Mouse (Mus musculus) megakaryocyte, embryonic 14.5 days (primary cell): ENCODE results near the gene Gm12695. TPM values are rescaled to one million over a fixed set of nuclear protein-coding genes. Genes with fewer than 3 reads are reported as not detected.

ENCODE experiments used
- H3K27me3 ChIP-seq: replicated peaks from 2 replicates; pipeline ENCODE3; 2012; ENCODE audit warnings: inconsistent platforms
- H3K36me3 ChIP-seq: replicated peaks from 2 replicates; pipeline ENCODE3; 2012; ENCODE audit warnings: low read length, inconsistent platforms, mixed read lengths
- H3K4me1 ChIP-seq: 2 replicates; pipeline ENCODE4 v1.6.1; 2012; ENCODE audit warnings: inconsistent platforms
- H3K4me3 ChIP-seq: replicated peaks from 2 replicates; pipeline ENCODE3; 2012; ENCODE audit warnings: moderate library complexity, mild to moderate bottlenecking, inconsistent platforms
- H3K9me3 ChIP-seq: 2 replicates; pipeline ENCODE4 v1.6.1; 2012; ENCODE audit warnings: inconsistent platforms
- FLI1 ChIP-seq: IDR thresholded peaks from 2 replicates; pipeline ENCODE4 v1.6.1; 2012; ENCODE audit warnings: low read length, inconsistent platforms, mixed read lengths
- GATA1 ChIP-seq: IDR thresholded peaks from 3 replicates; pipeline ENCODE4 v1.6.1; 2012; ENCODE audit warnings: mixed read lengths, low read length, inconsistent platforms, borderline replicate concordance
- polyA plus RNA-seq: library from polyadenylated mRNA; stranded (reverse); fragments of >175 nt; gene quantifications from 2 replicates; pipeline ENCODE4 v1.2.3, GENCODE M21; 2012; ENCODE audit warnings: low replicate concordance; ENCODE audit not compliant: insufficient read depth

Gene Gm12695
- polyA plus RNA-seq = not detected in 2 replicates

DNA sequence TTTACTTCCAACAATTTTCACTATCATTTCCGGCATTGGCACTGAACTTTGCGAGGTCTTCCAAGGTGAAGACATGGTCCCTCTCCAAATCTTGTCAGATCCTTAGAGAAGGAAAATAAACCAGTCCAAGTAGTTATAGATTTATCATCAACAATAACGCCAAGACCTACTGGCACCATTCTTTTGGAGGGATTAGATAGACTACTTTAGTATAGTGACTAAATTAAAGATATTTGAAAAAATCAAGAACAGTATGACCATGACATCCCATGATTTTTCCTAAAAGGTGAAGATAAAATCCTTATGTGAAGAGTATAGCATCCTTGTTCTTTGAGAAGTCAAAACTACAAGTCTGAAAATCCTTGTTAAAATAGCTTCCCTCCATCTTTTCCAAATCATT, at the start of gene Gm12695:
Gene Gm12695, minus strand, starts transcription at position 101 of the 400 bp plus-strand sequence.
- Histone ChIP-seq H3K27me3 (no peaks in the 10 kb centered on the region), H3K36me3 (no peaks in the 10 kb centered on the region), H3K4me3 (no peak within 1 kb of the TSS), H3K9me3 (no peaks in the 10 kb centered on the region; the same call in 1 of the 2 replicates), H3K4me1 (no peaks in the 10 kb centered on the region)
- TF ChIP-seq GATA1 (no peak), FLI1 (no peak)

DNA sequence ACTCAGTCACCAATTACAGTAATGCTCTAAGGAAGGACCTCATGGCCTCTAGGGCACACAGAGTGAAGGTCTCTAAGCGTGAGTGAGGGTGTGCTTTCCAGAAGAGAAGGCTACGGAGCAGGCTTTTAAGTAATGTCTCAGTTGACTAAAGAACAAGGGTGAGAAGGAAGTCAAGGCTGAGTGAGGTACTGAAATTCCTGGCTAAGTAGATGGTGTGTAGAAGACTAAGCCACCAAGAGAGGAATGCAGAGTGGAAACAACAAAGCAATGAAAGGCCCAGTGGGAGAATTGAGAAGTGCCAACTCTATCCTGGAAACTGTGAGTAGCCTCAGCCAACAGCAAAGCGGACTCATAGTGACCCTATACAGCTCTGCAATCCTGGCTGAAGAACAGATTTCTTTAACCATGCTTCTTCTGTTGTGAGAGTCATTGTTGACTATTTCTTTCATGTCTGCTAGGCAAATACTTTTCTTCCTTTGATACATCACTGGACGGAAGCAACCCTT, 40.6 kb upstream of the Gm12695 start:
- Histone ChIP-seq H3K4me3 (no peak overlapping the region), H3K27me3 (no peaks in the 10 kb centered on the region), H3K4me1 (no peaks in the 10 kb centered on the region), H3K9me3 (no peaks in the 10 kb centered on the region), H3K36me3 (no peaks in the 10 kb centered on the region)
- TF ChIP-seq GATA1 = no peak
- TF ChIP-seq FLI1 = no peak

DNA sequence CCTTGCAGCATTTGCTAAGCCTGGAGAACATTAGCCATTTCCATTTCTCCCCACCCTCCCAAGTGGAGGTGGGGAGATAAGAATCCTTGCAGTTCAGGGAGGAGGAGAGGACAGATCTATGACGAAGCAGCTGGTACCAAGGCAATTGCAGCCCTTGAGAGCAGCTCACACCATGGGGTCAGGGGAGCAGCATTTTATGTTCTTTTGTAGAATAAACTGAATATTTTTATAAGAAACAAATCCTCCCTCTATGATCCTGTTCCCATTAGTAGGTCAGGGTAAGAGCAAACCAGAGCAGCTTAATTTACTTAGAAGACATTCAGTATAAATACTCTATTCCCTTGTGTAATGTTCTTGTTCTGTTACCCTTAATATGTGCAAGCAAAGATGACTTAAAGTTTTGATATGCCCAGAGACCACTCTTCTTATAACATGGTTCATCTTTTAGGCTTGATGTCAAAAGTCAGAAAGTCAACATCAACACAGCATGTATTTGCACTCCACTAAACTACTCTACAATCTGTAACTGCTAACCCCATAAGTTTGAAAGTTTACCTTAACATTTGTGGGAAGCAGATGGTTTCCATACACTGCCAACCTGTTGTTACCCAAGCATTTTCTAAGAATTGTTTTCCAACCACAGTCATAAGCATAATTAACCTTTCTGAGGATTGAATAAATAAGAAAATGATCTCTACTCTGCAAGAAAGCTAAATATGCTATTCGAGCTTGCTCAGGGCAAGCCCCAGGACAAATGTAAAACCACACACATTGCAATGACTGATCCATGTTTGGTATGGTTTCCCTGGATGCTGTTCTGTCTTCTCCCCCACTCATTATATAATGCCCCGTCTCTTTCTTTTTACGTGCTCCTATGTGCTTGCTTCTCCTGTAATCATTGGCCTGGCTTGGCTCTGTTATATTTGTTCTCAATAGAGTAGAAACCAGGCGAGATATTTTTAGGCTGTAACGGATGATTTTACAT, 22.1 kb upstream of the Gm12695 start:
- TF ChIP-seq FLI1 = no peak
- TF ChIP-seq GATA1 = no peak
- H3K36me3 ChIP-seq = no peaks in the 10 kb centered on the region
- no peaks in the 10 kb centered on the region for H3K9me3 ChIP-seq
- H3K4me1 ChIP-seq = no peaks in the 10 kb centered on the region
- no peak overlapping the region for H3K4me3 ChIP-seq
- H3K27me3 ChIP-seq = no peaks in the 10 kb centered on the region

DNA sequence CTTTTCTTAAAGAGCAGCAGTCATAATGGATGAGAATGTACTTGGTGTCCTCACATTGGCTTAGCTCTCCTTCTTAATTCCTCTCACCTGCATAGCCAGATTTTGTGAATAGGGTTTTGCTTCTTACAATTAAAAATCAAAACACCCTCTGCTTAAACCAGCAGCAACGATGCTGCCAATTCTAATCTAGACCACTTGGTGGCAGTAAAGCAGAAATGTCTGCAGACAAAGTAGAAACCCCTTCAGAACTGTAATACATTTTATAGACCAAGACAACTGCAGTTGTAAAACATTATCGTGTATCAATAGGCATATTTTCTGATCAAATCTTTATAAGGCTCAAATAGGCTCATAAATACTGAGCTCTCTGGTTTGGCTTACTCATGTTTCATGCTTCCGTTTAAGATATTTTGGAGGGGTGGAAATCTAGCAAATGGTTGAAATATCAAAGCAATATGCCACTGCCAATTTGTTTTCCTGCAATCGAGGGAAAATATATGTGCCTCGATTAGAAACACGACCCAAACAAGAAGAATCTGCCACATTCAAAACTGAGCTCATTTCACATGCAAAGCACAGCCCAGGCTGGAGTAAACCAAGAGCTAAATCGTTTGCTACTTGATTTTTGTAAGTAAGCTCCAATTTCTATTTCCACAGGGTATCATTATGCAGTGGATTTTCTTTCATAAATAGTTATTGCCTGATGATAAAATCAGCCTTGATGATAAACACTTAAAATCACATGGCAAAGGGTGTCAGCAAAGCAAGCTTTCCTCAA, 14.6 kb upstream of the Gm12695 start:
- H3K36me3 ChIP-seq = no peaks in the 10 kb centered on the region
- H3K9me3 ChIP-seq = no peaks in the 10 kb centered on the region
- H3K27me3 ChIP-seq = no peaks in the 10 kb centered on the region
- TF ChIP-seq GATA1 (no peak), FLI1 (no peak)
- no peaks in the 10 kb centered on the region for H3K4me1 ChIP-seq
- H3K4me3 ChIP-seq = no peak overlapping the region

DNA sequence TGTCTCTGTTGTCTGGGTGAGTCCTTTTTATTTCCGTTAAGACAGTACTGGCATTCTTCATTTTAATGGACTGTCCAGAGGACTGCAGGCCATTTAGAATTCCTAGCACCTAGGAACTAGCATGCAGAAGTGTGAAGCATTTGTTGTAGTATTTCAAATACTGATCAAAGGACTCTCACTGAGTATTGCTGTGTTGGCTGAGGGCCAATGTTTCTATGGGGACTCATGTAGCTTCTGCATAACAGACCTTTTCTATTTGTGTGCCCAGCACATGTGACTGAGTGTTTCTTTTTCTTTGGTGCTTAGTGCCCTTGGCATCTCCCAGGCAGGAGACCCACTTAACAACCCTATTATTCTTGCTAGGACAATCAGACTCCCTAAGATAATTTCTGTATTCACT, 12.6 kb upstream of the Gm12695 start:
- no peak for TF ChIP-seq FLI1
- no peak for TF ChIP-seq GATA1
- H3K9me3 ChIP-seq = no peaks in the 10 kb centered on the region
- no peaks in the 10 kb centered on the region for H3K4me1 ChIP-seq
- no peaks in the 10 kb centered on the region for H3K27me3 ChIP-seq
- no peak overlapping the region for H3K4me3 ChIP-seq
- H3K36me3 ChIP-seq = no peaks in the 10 kb centered on the region

DNA sequence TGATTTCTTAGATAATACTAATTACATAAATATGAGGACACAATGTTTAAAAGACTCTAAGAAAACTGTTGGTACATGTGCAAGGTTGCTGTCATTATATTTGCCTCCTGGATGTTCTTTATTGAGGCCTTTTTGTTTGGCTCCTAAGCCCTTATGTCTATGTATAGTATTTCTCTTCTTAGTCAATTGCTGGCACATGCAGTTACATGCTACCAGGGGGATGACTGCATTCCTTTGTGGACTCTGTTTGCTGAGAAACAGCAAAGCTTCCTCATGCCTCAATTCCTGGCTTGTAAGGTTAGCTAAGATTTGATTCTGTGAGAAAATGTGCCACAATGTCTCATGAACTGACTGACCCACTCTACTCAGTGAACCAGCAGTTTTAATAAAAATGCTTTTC, 6.3 kb upstream of the Gm12695 start:
- H3K36me3 ChIP-seq = no peaks in the 10 kb centered on the region
- TF ChIP-seq GATA1 = no peak
- no peak for TF ChIP-seq FLI1
- H3K4me1 ChIP-seq = no peaks in the 10 kb centered on the region
- H3K27me3 ChIP-seq = no peaks in the 10 kb centered on the region
- H3K4me3 ChIP-seq = no peak overlapping the region
- no peaks in the 10 kb centered on the region; the same call in 1 of the 2 replicates for H3K9me3 ChIP-seq

DNA sequence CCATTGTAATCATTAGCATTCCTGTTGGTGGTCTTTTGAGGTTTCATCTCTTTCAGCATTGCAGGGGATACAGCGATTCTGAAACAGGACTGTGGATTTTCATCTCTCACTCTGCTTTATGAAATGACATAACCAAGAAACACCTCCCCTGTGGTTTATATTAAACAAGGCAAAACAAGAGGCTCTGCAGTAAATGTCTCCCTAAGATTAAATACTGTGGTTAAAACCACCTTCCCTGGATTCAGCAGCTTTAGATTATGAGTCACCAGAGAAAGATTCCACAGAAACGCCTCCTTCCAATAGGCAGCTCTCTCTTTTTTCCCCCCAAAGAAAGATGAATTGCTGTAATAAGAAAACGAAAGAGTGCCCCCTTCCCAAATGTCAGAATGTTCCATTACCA, 4.9 kb upstream of the Gm12695 start:
- Histone ChIP-seq H3K4me3 (no peak overlapping the region), H3K9me3 (no peaks in the 10 kb centered on the region; the same call in 1 of the 2 replicates), H3K4me1 (no peaks in the 10 kb centered on the region), H3K27me3 (no peaks in the 10 kb centered on the region), H3K36me3 (no peaks in the 10 kb centered on the region)
- TF ChIP-seq FLI1 (no peak), GATA1 (no peak)

DNA sequence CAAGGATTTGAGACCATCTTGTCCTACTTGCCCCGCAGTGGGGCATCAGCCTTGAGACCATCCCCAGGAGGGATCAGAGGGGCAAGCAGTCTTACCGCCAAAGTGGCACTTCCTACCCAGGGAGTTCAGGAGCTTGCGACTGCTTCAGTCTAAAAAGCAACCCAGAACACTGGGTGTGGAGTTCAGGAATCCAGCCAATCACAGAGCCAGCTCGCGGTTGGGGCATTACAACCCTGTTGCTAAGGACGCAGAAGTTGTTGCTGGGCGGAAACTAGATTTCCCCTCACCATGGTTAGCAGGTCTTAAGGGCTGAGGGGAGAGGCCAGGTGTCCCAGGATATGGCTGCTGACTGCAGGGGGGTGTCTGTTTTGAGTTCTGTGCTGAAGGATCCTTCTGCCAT, 1.6 kb upstream of the Gm12695 start:
- Histone ChIP-seq H3K4me1 (no peaks in the 10 kb centered on the region), H3K9me3 (no peaks in the 10 kb centered on the region; the same call in 1 of the 2 replicates), H3K27me3 (no peaks in the 10 kb centered on the region), H3K36me3 (no peaks in the 10 kb centered on the region), H3K4me3 (no peak overlapping the region)
- TF ChIP-seq GATA1 (no peak), FLI1 (no peak)

DNA sequence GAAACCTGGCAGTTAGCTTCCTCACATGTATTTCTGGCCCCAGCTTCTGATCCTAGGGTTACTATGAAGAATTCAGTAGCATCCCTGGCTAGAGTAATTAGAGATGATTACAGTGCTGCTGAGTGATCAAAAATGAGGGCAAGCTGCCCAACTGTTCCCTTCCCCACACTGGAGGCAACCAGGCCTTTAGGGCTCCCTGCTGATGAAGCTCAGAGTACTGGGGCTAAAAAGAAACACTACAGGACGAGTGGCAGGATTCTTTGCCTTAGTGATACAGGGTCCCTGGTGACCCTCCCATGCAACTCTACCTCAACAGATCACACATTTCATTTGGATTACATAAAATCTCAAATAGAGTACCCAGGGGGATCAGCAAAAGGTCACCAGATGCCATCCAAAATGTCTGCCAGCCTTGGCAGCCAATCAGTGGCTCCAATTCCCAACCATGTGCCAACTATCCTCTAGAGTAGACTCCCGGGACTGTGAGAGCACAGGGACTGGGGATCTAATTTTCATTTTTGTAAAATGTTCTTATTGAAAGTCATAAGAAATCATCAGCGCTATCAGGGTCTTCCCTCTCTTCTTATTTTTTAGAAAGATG, 11.9 kb downstream of the Gm12695 start:
- no peaks in the 10 kb centered on the region for H3K4me1 ChIP-seq
- no peaks in the 10 kb centered on the region for H3K27me3 ChIP-seq
- H3K9me3 ChIP-seq = peaks cover 4% of the 10 kb centered on the region; the same call in 1 of the 2 replicates
- H3K4me3 ChIP-seq = no peak overlapping the region
- H3K36me3 ChIP-seq = no peaks in the 10 kb centered on the region
- no peak for TF ChIP-seq FLI1
- no peak for TF ChIP-seq GATA1
